Mouse (Mus musculus) kidney, postnatal 0 days (tissue): Measurements from ENCODE around the gene Unc13d. TPM values are rescaled to one million over a fixed set of nuclear protein-coding genes. Genes with fewer than 3 reads are reported as not detected.
"Not testable (repeated sequence)": the region's sequence is repeated elsewhere in the genome, so short reads cannot be mapped to it uniquely, and the experiment has no call there.

ENCODE experiments used
- ATAC-seq: fragments of 200-750 bp; cut with Nextera tagmentation; replicated peaks from 2 replicates; pipeline ENCODE4 v1.8.0; 2017; ENCODE audit warnings: low read depth, moderate number of reproducible peaks, moderate TSS enrichment, moderate library complexity; ENCODE audit not compliant: low FRiP score
- DNase-seq: peaks from one replicate; pipeline ENCODE4 v3.0.0-alpha.2; 2016; ENCODE audit warnings: low spot score
- H3K27ac ChIP-seq: fragments of 300-500 bp; sonication (generic); 2 replicates; pipeline ENCODE4 v1.5.1; 2014; ENCODE audit warnings: mild to moderate bottlenecking
- H3K27me3 ChIP-seq: fragments of 300-500 bp; sonication (generic); 2 replicates; pipeline ENCODE4 v1.6.1; 2014; ENCODE audit warnings: low read length, mixed read lengths; ENCODE audit not compliant: insufficient read depth
- H3K36me3 ChIP-seq: fragments of 300-500 bp; sonication (generic); 2 replicates; pipeline ENCODE4 v1.6.1; 2014; ENCODE audit warnings: low read length, mixed read lengths; ENCODE audit not compliant: insufficient read depth
- H3K4me1 ChIP-seq: fragments of 300-500 bp; sonication (generic); replicated peaks from 2 replicates; pipeline ENCODE4 v1.6.1; 2014; ENCODE audit warnings: antibody characterized with exemption, low read length, mixed read lengths; ENCODE audit not compliant: insufficient read depth
- H3K4me2 ChIP-seq: fragments of 300-500 bp; sonication (generic); 2 replicates; pipeline ENCODE4 v1.6.1; 2014; ENCODE audit warnings: mild to moderate bottlenecking, low read length, moderate library complexity, mixed read lengths
- H3K4me3 ChIP-seq: fragments of 300-500 bp; sonication (generic); replicated peaks from 2 replicates; pipeline ENCODE4 v1.5.1; 2014; ENCODE audit warnings: low read depth, low read length
- H3K9ac ChIP-seq: fragments of 300-500 bp; sonication (generic); 2 replicates; pipeline ENCODE4 v1.6.1; 2014; ENCODE audit warnings: low read depth, low read length
- H3K9me3 ChIP-seq: fragments of 300-500 bp; sonication (generic); replicated peaks from 2 replicates; pipeline ENCODE4 v1.6.1; 2016; ENCODE audit warnings: low read length, inconsistent platforms, mixed read lengths
- CTCF ChIP-seq: IDR thresholded peaks from 2 replicates; pipeline ENCODE4 v1.5.1; 2016; ENCODE audit warnings: antibody characterized with exemption, low read depth, mild to moderate bottlenecking, moderate library complexity
- WGBS: fragments of 180-500 bp; shearing (Covaris S2); extraction: QIAGEN DNeasy Blood & Tissue Kit; methylation state at CpG from one replicate; pipeline ENCODE4 v1.1.7; 2014; 5-methylcytosine and 5-hydroxymethylcytosine counted together
- polyA plus RNA-seq: library from polyadenylated mRNA; unstranded; fragments of >200 nt; fragmentation: Nextera tagmentation; extraction: Ambion mirVana; gene quantifications from 2 replicates; pipeline ENCODE4 v1.2.1, GENCODE M21; 2015

The Unc13d gene
- polyA plus RNA-seq, 1 experiment from 2014 or later, result 0.54 TPM

GRCm38 (mm10) chr11:116095573-116095972 lies 17.8 kb upstream of the Unc13d start:
- TF ChIP-seq CTCF, result no peak
- Histone ChIP-seq H3K27me3 (no peaks in the 10 kb centered on the region), H3K36me3 (no peaks in the 10 kb centered on the region), H3K4me1 (peaks cover 25% of the 10 kb centered on the region), H3K4me3 (no peak overlapping the region), H3K9me3 (no peaks in the 10 kb centered on the region), H3K4me2 (no peak overlapping the region), H3K9ac (no peak overlapping the region), H3K27ac (no peak overlapping the region)
- 58% methylated on average over 3 of the region's 3 CpGs for WGBS
- no peak for ATAC-seq
- DNase-seq, result peak; percentile 55

DNA sequence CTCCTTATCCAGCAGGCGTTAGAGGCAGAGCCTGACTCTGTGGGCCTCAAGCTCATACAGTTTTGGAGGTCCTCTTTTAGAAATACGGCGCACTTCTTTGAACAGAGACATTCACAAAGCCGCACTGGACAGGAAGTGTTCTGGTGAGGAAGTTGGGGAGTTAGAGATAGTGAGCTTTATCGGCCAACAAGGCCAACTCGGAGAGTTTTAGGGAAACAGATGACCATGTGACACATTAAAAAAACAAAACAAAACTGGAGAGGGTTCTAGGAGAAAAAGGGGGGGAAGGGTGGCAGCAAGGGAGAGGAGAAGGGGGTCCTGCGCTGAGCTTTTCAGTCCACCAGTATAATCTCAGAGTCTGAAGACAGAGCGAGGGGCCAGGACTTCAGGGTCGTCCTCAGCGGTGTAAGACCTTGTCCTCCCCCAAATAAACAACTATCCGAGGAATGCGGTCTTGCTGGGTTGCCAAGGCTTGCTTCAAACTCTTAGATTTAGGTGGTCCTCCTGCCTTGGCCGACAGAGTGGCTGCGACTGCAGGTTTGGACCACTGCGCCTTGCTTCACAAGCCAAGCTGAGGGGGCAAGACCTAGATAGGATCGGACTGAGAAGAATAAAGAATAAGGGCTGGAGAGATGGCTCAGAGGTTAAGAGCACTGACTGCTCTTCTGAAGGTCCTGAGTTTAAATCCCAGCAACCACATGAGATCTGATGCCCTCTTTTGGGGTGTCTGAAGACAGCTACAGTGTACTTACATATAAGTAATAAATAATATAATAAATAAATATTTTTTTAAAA lies 16.2 kb upstream of the Unc13d start:
- DNase-seq, result peak; percentile 52
- H3K4me2 ChIP-seq, result no peak overlapping the region
- H3K9ac ChIP-seq, result no peak overlapping the region
- no peaks in the 10 kb centered on the region for H3K9me3 ChIP-seq
- no peak for TF ChIP-seq CTCF
- no peaks in the 10 kb centered on the region for H3K27me3 ChIP-seq
- no peak overlapping the region for H3K4me3 ChIP-seq
- 46% methylated on average over 16 of the region's 16 CpGs for WGBS
- peaks cover 9% of the 10 kb centered on the region for H3K4me1 ChIP-seq
- no peaks in the 10 kb centered on the region for H3K36me3 ChIP-seq
- H3K27ac ChIP-seq, result peak overlapping the region; percentile 60; the same call in 1 of the 2 replicates
- no peak for ATAC-seq

DNA sequence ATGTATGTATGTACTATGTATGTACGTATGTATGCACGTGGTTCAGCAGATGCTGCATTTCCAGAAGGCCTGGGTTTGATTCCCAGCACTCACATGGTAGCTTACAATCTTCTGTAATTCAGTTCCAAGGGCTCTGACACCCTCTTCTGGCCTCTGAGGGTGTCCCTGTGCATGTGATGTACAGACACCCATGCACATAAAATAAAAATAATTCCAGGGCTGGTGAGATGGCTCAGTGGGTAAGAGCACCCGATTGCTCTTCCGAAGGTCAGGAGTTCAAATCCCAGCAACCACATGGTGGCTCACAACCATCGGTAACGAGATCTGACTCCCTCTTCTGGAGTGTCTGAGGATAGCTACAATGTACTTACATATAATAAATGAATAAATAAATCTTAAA lies 15.2 kb upstream of the Unc13d start:
- WGBS, result 92% methylated on average over 6 of the region's 6 CpGs
- H3K9me3 ChIP-seq, DNase-seq, H3K9ac ChIP-seq, H3K36me3 ChIP-seq, H3K4me3 ChIP-seq, ATAC-seq, H3K4me2 ChIP-seq, H3K4me1 ChIP-seq, H3K27ac ChIP-seq, H3K27me3 ChIP-seq: not testable (repeated sequence)

DNA sequence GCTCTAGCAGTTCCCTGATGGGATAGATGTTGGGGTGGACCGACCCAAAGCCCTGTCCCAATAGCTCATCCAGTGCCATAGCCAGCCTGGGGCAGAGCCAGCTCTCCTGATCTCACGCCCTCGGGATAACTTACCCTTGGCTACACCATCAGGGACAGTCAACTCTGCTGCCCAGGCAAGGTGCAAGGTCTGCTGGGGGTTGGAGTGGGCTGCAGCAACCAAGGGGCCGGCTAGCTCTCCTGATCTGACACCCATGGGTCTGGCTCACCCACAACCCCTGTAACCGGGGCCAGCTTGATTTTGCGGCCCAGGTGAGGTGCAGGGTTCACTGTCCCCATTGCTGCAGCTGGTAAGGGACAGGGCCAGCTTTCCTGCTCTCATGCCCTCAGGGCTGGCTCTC lies 13.8 kb upstream of the Unc13d start:
- Histone ChIP-seq H3K4me1 (0 out of 2 replicates have a peak, but pooled peaks cover 2% of the 10 kb centered on the region), H3K27me3 (no peaks in the 10 kb centered on the region), H3K4me2 (no peak overlapping the region), H3K27ac (no peak overlapping the region), H3K36me3 (no peaks in the 10 kb centered on the region), H3K4me3 (no peak overlapping the region), H3K9me3 (no peaks in the 10 kb centered on the region), H3K9ac (no peak overlapping the region)
- ATAC-seq (no peak), DNase-seq (no peak)
- TF ChIP-seq CTCF, result no peak
- 84% methylated on average over 6 of the region's 6 CpGs for WGBS

DNA sequence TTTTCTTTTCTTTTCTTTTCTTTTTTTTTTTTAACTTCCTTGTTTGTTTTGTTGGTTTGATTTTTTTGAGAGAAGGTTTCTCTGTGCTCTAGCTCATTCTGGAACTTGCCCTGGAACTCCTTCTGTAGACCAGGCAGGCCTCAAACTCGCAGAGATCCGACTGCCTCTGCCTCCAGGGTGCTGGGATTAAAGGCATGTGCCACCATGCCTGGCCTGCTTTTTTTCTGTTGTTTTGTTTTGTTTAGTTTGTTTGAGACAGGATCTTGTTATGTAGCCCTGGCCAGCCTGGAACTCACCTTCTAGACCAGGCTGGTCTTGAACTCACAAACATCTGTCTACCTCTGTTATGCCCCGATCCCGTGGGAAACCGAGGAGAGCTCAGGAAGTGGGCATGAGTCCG lies 11.8 kb upstream of the Unc13d start:
- WGBS, result 91% methylated on average over 6 of the region's 6 CpGs
- Histone ChIP-seq H3K4me1 (peaks cover 7% of the 10 kb centered on the region), H3K9ac (no peak overlapping the region), H3K27me3 (no peaks in the 10 kb centered on the region), H3K9me3 (no peaks in the 10 kb centered on the region), H3K4me2 (no peak overlapping the region), H3K4me3 (no peak overlapping the region), H3K27ac (no peak overlapping the region), H3K36me3 (0 out of 2 replicates have a peak, but pooled peaks cover 3% of the 10 kb centered on the region)
- DNase-seq (no peak), ATAC-seq (no peak)
- no peak for TF ChIP-seq CTCF

GRCm38 (mm10) chr11:116088741-116089394 lies 11.1 kb upstream of the Unc13d start:
- Histone ChIP-seq H3K27ac (peak overlapping the region; percentile 88), H3K9me3 (no peaks in the 10 kb centered on the region), H3K9ac (no peak overlapping the region), H3K4me3 (no peak overlapping the region), H3K36me3 (0 out of 2 replicates have a peak, but pooled peaks cover 4% of the 10 kb centered on the region), H3K27me3 (no peaks in the 10 kb centered on the region), H3K4me2 (no peak overlapping the region), H3K4me1 (peaks cover 7% of the 10 kb centered on the region)
- no peak for DNase-seq
- TF ChIP-seq CTCF, result peak; percentile 44
- no peak for ATAC-seq
- WGBS, result 73% methylated on average over 11 of the region's 11 CpGs
